Comparison of ENCODE assay signal across 8 mouse cellular contexts in the genomic region with DNA sequence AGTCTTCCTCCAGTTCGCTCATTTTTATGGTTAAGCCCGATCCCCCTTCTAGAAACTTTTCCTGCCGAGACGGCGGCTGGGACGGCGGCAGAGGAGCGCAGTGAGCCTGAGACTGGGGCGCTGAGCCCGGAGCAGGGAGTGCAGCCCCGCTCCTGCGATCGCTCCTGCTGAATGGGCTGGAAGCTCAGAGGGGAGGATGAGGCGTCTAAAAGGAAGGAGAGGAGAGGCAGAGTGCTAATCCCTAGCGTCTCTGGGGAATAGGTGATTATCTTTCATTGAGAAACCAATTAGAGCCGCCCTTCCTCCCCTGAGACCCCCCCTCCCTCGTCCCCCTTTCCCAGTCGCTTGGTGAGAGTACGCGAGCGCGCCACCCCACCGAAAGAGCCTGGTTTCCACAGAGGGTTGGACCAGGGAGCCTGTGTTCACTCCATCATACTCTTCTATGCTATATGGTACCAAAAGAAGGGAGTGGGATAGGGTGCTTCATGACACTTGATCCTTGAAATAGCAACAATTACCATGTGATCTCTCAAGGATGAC. TPM values are rescaled to one million over a fixed set of nuclear protein-coding genes. Genes with fewer than 3 reads are reported as not detected.
A peak's percentile ranks its signal among the peaks of the same experiment; 100 is the strongest.
DNase-seq lines count a peak whose midpoint lies in the region; ATAC-seq lines count a peak whose summit lies in the region.

Gene Prkg1, minus strand, starts transcription at position 233 of the 540 bp plus-strand sequence.

- no peak within 1 kb of the TSS for H3K27ac ChIP-seq in forebrain, embryonic 15.5 days (replicated peaks)

- peak within 1 kb of the TSS; percentile 44 for H3K9ac ChIP-seq in forebrain, embryonic 15.5 days (replicated peaks)

- no peaks in the 10 kb centered on the region for H3K9me3 ChIP-seq in forebrain, embryonic 15.5 days

- H3K36me3 ChIP-seq in forebrain, embryonic 15.5 days, result no peaks in the 10 kb centered on the region

- peak; percentile 90 for ATAC-seq in forebrain, embryonic 15.5 days (replicated peaks)

- peak; percentile 21 to 35 for DNase-seq in cerebellum, postnatal 14 days
- DNase-seq in cerebellum, adult 8-10 months, result no peak
- DNase-seq in ZHBTc4 (ENCODE audit: low read depth, low spot score), result peak; percentile 68
- DNase-seq in heart, postnatal 4 days, result peak; percentile 54
- DNase-seq in left cerebral cortex, postnatal 14 days (ENCODE audit: low spot score in 2 of 2), result peak in 1 of 2 experiments; percentile 12
- DNase-seq in mesoderm, embryonic 11.5 days (ENCODE audit: low read depth, low spot score), result peak; percentile 64
- no peak for DNase-seq in natural killer cell, adult 2 months (ENCODE audit: low spot score in 2 of 2)

- peaks cover 30% of the 10 kb centered on the region for H3K4me1 ChIP-seq in forebrain, embryonic 15.5 days

- H3K27me3 ChIP-seq in forebrain, embryonic 15.5 days, result peaks cover 36% of the 10 kb centered on the region

- 0% methylated on average over 23 of the region's 23 CpGs for WGBS in forebrain, embryonic 15.5 days

- H3K4me3 ChIP-seq in forebrain, embryonic 15.5 days, result peak within 1 kb of the TSS; percentile 50

- intact Hi-C loops in left cerebral cortex, postnatal 14 days (cut with DNase I), result loop anchor here (5.0 to 10.0 kb wide), 2 partner anchors 202 to 1520 kb away; no protein-coding TSS in a partner anchor

- H3K4me2 ChIP-seq in forebrain, embryonic 15.5 days (replicated peaks), result peak within 1 kb of the TSS; percentile 99

RNA-seq across cellular contexts. Expression of gene Prkg1, which starts in this region (rescaled TPM):
- polyA plus RNA-seq in forebrain, embryonic 15.5 days (2015; fragmentation: Nextera tagmentation; extraction: Ambion mirVana), result 2.2 and 2.4 TPM in 2 replicates
- 10 to 100 TPM; 22.5 to 23.9 TPM for total RNA-seq in heart, postnatal 4 days (2021)
- 10 to 100 TPM; 14.8 to 17.0 TPM for total RNA-seq in left cerebral cortex, postnatal 14 days (2021)

Comparison
In these comparisons a context has a peak if more than half of its experiments do, and no peak if none do; other contexts are left out.
1. DNase-seq: peak in cerebellum, postnatal 14 days (2 of 2), ZHBTc4 (single experiment), heart, postnatal 4 days (single experiment) and mesoderm, embryonic 11.5 days (single experiment); none in cerebellum, adult 8-10 months (single experiment) and natural killer cell, adult 2 months (0 of 2).